Mouse (Mus musculus) adrenal gland, adult 8-10 months (tissue): ENCODE measurements at regions not wholly inside any gene's neighbourhood (a gene's known extent, or its start where the extent isn't known, plus 50 kb on each side); places are given as distances from the start of the nearest gene placed in this dataset.

Source experiments
- DNase-seq: peaks from one replicate; pipeline ENCODE4 v3.0.0; 2022

GRCm38 (mm10) chr10:99959279-99959678, 56.2 kb upstream of the Kitl start:
- no peak for DNase-seq

GRCm38 (mm10) chr10:99952486-99952885, 62.9 kb upstream of the Kitl start:
- no peak for DNase-seq

- no peak for DNase-seq
Measured at GRCm38 (mm10) chr10:99951718-99952117, 63.7 kb upstream of the Kitl start.

GRCm38 (mm10) chr10:99951316-99951715, 64.1 kb upstream of the Kitl start:
- DNase-seq: no peak

- DNase-seq: no peak
Measured at GRCm38 (mm10) chr10:99948740-99949139, 66.7 kb upstream of the Kitl start.

GRCm38 (mm10) chr10:99945418-99945817, 70.0 kb upstream of the Kitl start:
- no peak for DNase-seq

- DNase-seq: peak; percentile 31
Measured at GRCm38 (mm10) chr10:99941665-99942064, 73.8 kb upstream of the Kitl start.

GRCm38 (mm10) chr10:99938901-99939300, 76.5 kb upstream of the Kitl start:
- no peak for DNase-seq

GRCm38 (mm10) chr10:99937921-99938618, 77.4 kb upstream of the Kitl start:
- DNase-seq: no peak

GRCm38 (mm10) chr10:99929191-99929590, 86.2 kb upstream of the Kitl start:
- DNase-seq: no peak

- no peak for DNase-seq
Measured at GRCm38 (mm10) chr10:99927913-99928312, 87.5 kb upstream of the Kitl start.

- no peak for DNase-seq
Measured at GRCm38 (mm10) chr10:99926327-99926954, 89.0 kb upstream of the Kitl start.

- no peak for DNase-seq
Measured at GRCm38 (mm10) chr10:99924541-99924940, 90.9 kb upstream of the Kitl start.

- DNase-seq: no peak
Measured at GRCm38 (mm10) chr10:99919925-99920324, 95.5 kb upstream of the Kitl start.

- DNase-seq: no peak
Measured at GRCm38 (mm10) chr10:99918567-99919320, 96.7 kb upstream of the Kitl start.

- no peak for DNase-seq
Measured at GRCm38 (mm10) chr10:99913846-99914187, 101.6 kb upstream of the Kitl start.

GRCm38 (mm10) chr10:99913001-99913845, 102.2 kb upstream of the Kitl start:
- no peak for DNase-seq

- no peak for DNase-seq
Measured at GRCm38 (mm10) chr10:99910011-99910723, 105.3 kb upstream of the Kitl start.

GRCm38 (mm10) chr10:99908044-99908443, 107.4 kb upstream of the Kitl start:
- DNase-seq: no peak

- no peak for DNase-seq
Measured at GRCm38 (mm10) chr10:99906778-99907435, 108.5 kb upstream of the Kitl start.
